Mouse (Mus musculus) CH12.LX (cell line): ENCODE measurements around the gene Slc25a11.

Experiments
- CTCF ChIP-seq, 2 experiments: IDR thresholded peaks in 1 of 2; conservative IDR thresholded peaks in 1 of 2; 2 replicates each; pipeline ENCODE4 v1.5.1; 2011 to 2012; ENCODE audit warnings: low read depth in 2 of 2, low read length in 2 of 2, improper control_type of control experiment in 1 of 2, inconsistent platforms in 1 of 2, mild to moderate bottlenecking in 1 of 2, moderate library complexity in 1 of 2
- JUND ChIP-seq: conservative IDR thresholded peaks from 2 replicates; pipeline ENCODE4 v1.6.1; 2011; ENCODE audit warnings: low read depth, low read length, improper control_type of control experiment
- KAT2A ChIP-seq: IDR thresholded peaks from 2 replicates; pipeline ENCODE4 v1.6.1; 2012; ENCODE audit warnings: low read length, improper control_type of control experiment, inconsistent platforms; ENCODE audit not compliant: insufficient replicate concordance
- MEF2A ChIP-seq: IDR thresholded peaks from 2 replicates; pipeline ENCODE4 v1.6.1; 2014; ENCODE audit warnings: low read depth, mild to moderate bottlenecking, inconsistent platforms, low read length, improper control_type of control experiment, borderline replicate concordance
- POLR2A ChIP-seq: IDR thresholded peaks from 2 replicates; pipeline ENCODE4 v1.6.1; 2011; ENCODE audit warnings: low read depth, mild to moderate bottlenecking, improper control_type of control experiment, low read length
- TCF12 ChIP-seq: IDR thresholded peaks from 2 replicates; pipeline ENCODE4 v1.6.1; 2014; ENCODE audit warnings: low read depth, mild to moderate bottlenecking, inconsistent platforms, low read length, improper control_type of control experiment
- UBTF ChIP-seq: IDR thresholded peaks from 2 replicates; pipeline ENCODE4 v1.6.1; 2012; ENCODE audit warnings: low read depth, mild to moderate bottlenecking, inconsistent platforms, low read length, improper control_type of control experiment, moderate library complexity
- USF1 ChIP-seq: IDR thresholded peaks from 2 replicates; pipeline ENCODE4 v1.6.1; 2014; ENCODE audit warnings: low read depth, mild to moderate bottlenecking, inconsistent platforms, low read length, improper control_type of control experiment

GRCm38 (mm10) chr11:70663957-70664356, 16.7 kb upstream of the Slc25a11 start:
- TF ChIP-seq CTCF (conservative IDR thresholded peaks at IDR 0.05 in 1 of 2, IDR thresholded peaks at IDR 0.05 in 1 of 2; ENCODE audit: low read depth in 2 of 2, low read length in 2 of 2) (no peak), UBTF (no peak), TCF12 (no peak), USF1 (no peak), POLR2A (no peak), JUND (no peak), MEF2A (no peak), KAT2A (no peak)
